ENCODE assay signal across 11 mouse cellular contexts in the genomic region with DNA sequence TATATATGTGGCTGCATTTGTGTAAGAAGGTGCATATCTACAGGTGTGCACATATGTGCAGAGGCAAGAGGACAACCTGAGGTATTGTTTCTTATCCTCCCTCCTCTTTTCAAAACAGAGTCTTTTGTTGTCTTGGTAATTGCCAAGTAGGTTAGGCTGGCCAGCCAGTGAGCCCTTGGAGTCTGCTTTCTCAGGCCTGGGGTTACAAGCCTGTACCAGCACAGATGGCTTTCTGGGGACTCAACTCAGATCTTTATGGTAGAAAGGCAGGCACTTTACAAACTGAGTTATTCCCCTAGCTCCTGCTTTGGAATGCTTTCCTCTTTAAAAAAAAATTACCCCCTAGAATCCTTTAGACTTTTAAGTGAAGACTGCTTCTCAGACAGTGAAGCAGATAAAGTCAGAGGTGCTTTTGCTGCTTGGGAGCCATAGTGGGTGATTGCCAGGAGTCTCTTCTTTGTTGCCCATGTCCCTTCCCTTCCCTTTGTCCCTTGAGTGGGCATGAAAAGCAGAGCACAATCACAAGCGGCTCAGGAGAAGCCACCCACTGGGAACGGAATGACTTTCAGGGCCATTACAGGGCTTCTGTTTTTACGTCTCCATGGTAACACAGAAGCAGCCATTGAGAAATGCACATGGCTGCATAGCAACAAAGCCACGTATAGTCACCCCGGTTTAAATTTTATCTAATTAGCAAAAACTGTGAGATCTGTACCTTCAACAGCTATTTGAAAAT. TPM values are rescaled to one million over a fixed set of nuclear protein-coding genes. Genes with fewer than 3 reads are reported as not detected.
DNase-seq lines count a peak whose midpoint lies in the region; ATAC-seq and TF ChIP-seq lines count a peak whose summit lies in the region.
"Had no signal": no experiment of that assay in that cellular context is flagged by ENCODE, and none has a peak within 500 bp of the region (broad histone marks: within the 10 kb centered on the region; RNA-seq: fewer than 3 reads in every experiment).

No protein-coding gene starts in this region.

- TF ChIP-seq POLR2A in kidney, adult 2 months (IDR thresholded peaks at IDR 0.05; ENCODE audit: low read depth, low read length): no peak

- H3K4me1 ChIP-seq in kidney, postnatal 0 days (replicated peaks; ENCODE audit: insufficient read depth, low read length): no peaks in the 10 kb centered on the region
- no peaks in the 10 kb centered on the region for H3K4me1 ChIP-seq in kidney, adult 2 months (ENCODE audit: control insufficient read depth, insufficient read depth, low read length)
- no peaks in the 10 kb centered on the region for H3K4me1 ChIP-seq in embryonic facial prominence, embryonic 14.5 days (ENCODE audit: control insufficient read depth, insufficient read depth, low read length)
- no peaks in the 10 kb centered on the region for H3K4me1 ChIP-seq in intestine, embryonic 15.5 days (replicated peaks)
- H3K4me1 ChIP-seq in neural tube, embryonic 13.5 days (replicated peaks): peaks cover 13% of the 10 kb centered on the region

- peak; percentile 31 for DNase-seq in kidney, postnatal 0 days (ENCODE audit: low spot score)
- DNase-seq in kidney, adult 2 months: no peak
- DNase-seq in embryonic facial prominence, embryonic 14.5 days (ENCODE audit: low spot score): peak; percentile 49
- no peak for DNase-seq in testis, postnatal 14 days (ENCODE audit: low spot score)
- no peak for DNase-seq in urinary bladder, adult 2 months (ENCODE audit: low spot score)
- no peak for DNase-seq in thymus, postnatal 10 days (ENCODE audit: low spot score in 2 of 2)
- DNase-seq: kidney, adult 11 months; lung, postnatal 36 days; right cerebral cortex, postnatal 14 days had no signal

- no peak overlapping the region for H3K9ac ChIP-seq in kidney, postnatal 0 days (ENCODE audit: low read depth, low read length)
- H3K9ac ChIP-seq in embryonic facial prominence, embryonic 14.5 days (ENCODE audit: low read depth, low read length): no peak overlapping the region
- no peak overlapping the region for H3K9ac ChIP-seq in intestine, embryonic 15.5 days
- H3K9ac ChIP-seq in neural tube, embryonic 13.5 days: no peak overlapping the region

- H3K9me3 ChIP-seq in kidney, postnatal 0 days (replicated peaks; ENCODE audit: low read length): no peaks in the 10 kb centered on the region
- H3K9me3 ChIP-seq in embryonic facial prominence, embryonic 14.5 days (ENCODE audit: control insufficient read depth, low read length): no peaks in the 10 kb centered on the region
- H3K9me3 ChIP-seq in intestine, embryonic 15.5 days: no peaks in the 10 kb centered on the region
- no peaks in the 10 kb centered on the region for H3K9me3 ChIP-seq in neural tube, embryonic 13.5 days

- 9% methylated on average over 5 of the region's 5 CpGs for WGBS in kidney, postnatal 0 days
- WGBS in kidney, adult 2 months: 29% methylated on average over 5 of the region's 5 CpGs
- 5% methylated on average over 5 of the region's 5 CpGs for WGBS in embryonic facial prominence, embryonic 14.5 days
- WGBS in intestine, embryonic 15.5 days: 11% methylated on average over 5 of the region's 5 CpGs
- WGBS in neural tube, embryonic 13.5 days: under 1% methylated on average over 5 of the region's 5 CpGs

- no peak for ATAC-seq in kidney, postnatal 0 days (replicated peaks; ENCODE audit: low FRiP score, low read depth)
- peak; percentile 74; the same call in 1 of the 2 replicates for ATAC-seq in embryonic facial prominence, embryonic 14.5 days (ENCODE audit: low read depth)
- peak; percentile 81 for ATAC-seq in intestine, embryonic 15.5 days
- ATAC-seq in neural tube, embryonic 13.5 days (ENCODE audit: low read depth): peak; percentile 97

- H3K4me2 ChIP-seq in kidney, postnatal 0 days (ENCODE audit: low read length): peak overlapping the region; percentile 2; the same call in 1 of the 2 replicates
- H3K4me2 ChIP-seq in embryonic facial prominence, embryonic 14.5 days (ENCODE audit: low read depth, low read length): no peak overlapping the region
- no peak overlapping the region for H3K4me2 ChIP-seq in intestine, embryonic 15.5 days (replicated peaks)
- peak overlapping the region; percentile 49 for H3K4me2 ChIP-seq in neural tube, embryonic 13.5 days

- no peaks in the 10 kb centered on the region for H3K36me3 ChIP-seq in kidney, postnatal 0 days (ENCODE audit: insufficient read depth, low read length)
- peaks cover 7% of the 10 kb centered on the region for H3K36me3 ChIP-seq in kidney, adult 2 months (ENCODE audit: control insufficient read depth, insufficient read depth, low read length)
- no peaks in the 10 kb centered on the region for H3K36me3 ChIP-seq in embryonic facial prominence, embryonic 14.5 days (ENCODE audit: control insufficient read depth, insufficient read depth, low read length)
- no peaks in the 10 kb centered on the region for H3K36me3 ChIP-seq in intestine, embryonic 15.5 days
- no peaks in the 10 kb centered on the region for H3K36me3 ChIP-seq in neural tube, embryonic 13.5 days

- no peak for TF ChIP-seq CTCF in kidney, postnatal 0 days (IDR thresholded peaks at IDR 0.05; ENCODE audit: low read depth)
- no peak for TF ChIP-seq CTCF in kidney, adult 2 months (conservative IDR thresholded peaks at IDR 0.05; ENCODE audit: insufficient read depth, insufficient read length, low read depth, low read length)

- H3K27ac ChIP-seq in kidney, postnatal 0 days: no peak overlapping the region
- no peak overlapping the region for H3K27ac ChIP-seq in kidney, adult 2 months (ENCODE audit: insufficient read depth, low read depth, low read length)
- no peak overlapping the region for H3K27ac ChIP-seq in embryonic facial prominence, embryonic 14.5 days (replicated peaks; ENCODE audit: low read depth, low read length)
- H3K27ac ChIP-seq in intestine, embryonic 15.5 days: no peak overlapping the region
- peak overlapping the region; percentile 85 for H3K27ac ChIP-seq in neural tube, embryonic 13.5 days (replicated peaks)

- no peak overlapping the region for H3K4me3 ChIP-seq in kidney, postnatal 0 days (replicated peaks; ENCODE audit: low read depth, low read length)
- H3K4me3 ChIP-seq in kidney, adult 2 months (ENCODE audit: insufficient read depth, low read depth, low read length): no peak overlapping the region
- H3K4me3 ChIP-seq in embryonic facial prominence, embryonic 14.5 days (ENCODE audit: low read depth, low read length): no peak overlapping the region
- no peak overlapping the region for H3K4me3 ChIP-seq in intestine, embryonic 15.5 days (replicated peaks)
- peak overlapping the region; percentile 9; the same call in 1 of the 2 replicates for H3K4me3 ChIP-seq in neural tube, embryonic 13.5 days

- no peaks in the 10 kb centered on the region for H3K27me3 ChIP-seq in kidney, postnatal 0 days (ENCODE audit: insufficient read depth, low read length)
- H3K27me3 ChIP-seq in kidney, adult 2 months (replicated peaks; ENCODE audit: control insufficient read depth, insufficient read depth, low read length): no peaks in the 10 kb centered on the region
- H3K27me3 ChIP-seq in embryonic facial prominence, embryonic 14.5 days (replicated peaks; ENCODE audit: control insufficient read depth, insufficient read depth, low read length): no peaks in the 10 kb centered on the region
- no peaks in the 10 kb centered on the region for H3K27me3 ChIP-seq in intestine, embryonic 15.5 days (replicated peaks)
- no peaks in the 10 kb centered on the region for H3K27me3 ChIP-seq in neural tube, embryonic 13.5 days

RNA-seq across cellular contexts. Expression of gene Fmo4, which starts 18.2 kb away (rescaled TPM):
- 2.2 and 2.3 TPM in 2 replicates for polyA plus RNA-seq in kidney, postnatal 0 days (2015; fragmentation: Nextera tagmentation; extraction: Ambion mirVana)
- 28.0 and 29.6 TPM in 2 replicates for polyA plus RNA-seq in kidney, adult 2 months (2012; rRNA removed)
- 0.21 and 0.60 TPM in 2 replicates for polyA plus RNA-seq in embryonic facial prominence, embryonic 14.5 days (2014; fragmentation: Nextera tagmentation; extraction: Ambion mirVana)
- polyA plus RNA-seq in intestine, embryonic 15.5 days (2015; fragmentation: Nextera tagmentation; extraction: Ambion mirVana): 6.8 and 7.4 TPM in 2 replicates
- 0.36 and 0.61 TPM in 2 replicates for polyA plus RNA-seq in neural tube, embryonic 13.5 days (2015; fragmentation: Nextera tagmentation; extraction: Ambion mirVana)
- 1.2 and 1.7 TPM in 2 replicates for polyA plus RNA-seq in urinary bladder, adult 2 months (2012; rRNA removed)

RNA-seq across cellular contexts. Expression of gene Fmo1, which starts 34.4 kb away (rescaled TPM):
- 82.2 and 82.5 TPM in 2 replicates for polyA plus RNA-seq in kidney, postnatal 0 days (2015; fragmentation: Nextera tagmentation; extraction: Ambion mirVana)
- 488 and 529 TPM in 2 replicates for polyA plus RNA-seq in kidney, adult 2 months (2012; rRNA removed)
- 62.1 and 79.1 TPM in 2 replicates for polyA plus RNA-seq in embryonic facial prominence, embryonic 14.5 days (2014; fragmentation: Nextera tagmentation; extraction: Ambion mirVana)
- polyA plus RNA-seq in intestine, embryonic 15.5 days (2015; fragmentation: Nextera tagmentation; extraction: Ambion mirVana): 16.9 and 20.4 TPM in 2 replicates
- polyA plus RNA-seq in neural tube, embryonic 13.5 days (2015; fragmentation: Nextera tagmentation; extraction: Ambion mirVana): 21.0 and 22.9 TPM in 2 replicates
- 120 and 150 TPM in 2 replicates for polyA plus RNA-seq in urinary bladder, adult 2 months (2012; rRNA removed)

Comparison
In these comparisons a context has a peak if more than half of its experiments do, and no peak if none do; other contexts are left out.
1. DNase-seq: peak in kidney, postnatal 0 days (single experiment) and embryonic facial prominence, embryonic 14.5 days (single experiment); none in kidney, adult 2 months (single experiment), testis, postnatal 14 days (single experiment), urinary bladder, adult 2 months (single experiment) and thymus, postnatal 10 days (0 of 2).
2. H3K4me2 ChIP-seq: peak in kidney, postnatal 0 days (single experiment) and neural tube, embryonic 13.5 days (single experiment); none in embryonic facial prominence, embryonic 14.5 days (single experiment) and intestine, embryonic 15.5 days (single experiment).